Mouse (Mus musculus): ENCODE data around the gene Speer4f1. TPM values are rescaled to one million over a fixed set of nuclear protein-coding genes. Genes with fewer than 3 reads are reported as not detected.
A peak's percentile ranks its signal among the peaks of the same experiment; 100 is the strongest.
"Not testable (repeated sequence)": the region's sequence is repeated elsewhere in the genome, so short reads cannot be mapped to it uniquely, and the experiment has no call there.

Speer4f1 gene
- polyA plus RNA-seq, 1 experiment from 2014 or later, result not detected

GRCm38 (mm10) chr5:17454952-17455586 is 20.8 kb upstream of the Speer4f1 start:
- H3K9me3 ChIP-seq (ENCODE audit: low read length), result no peaks in the 10 kb centered on the region
- TF ChIP-seq EP300 (IDR thresholded peaks at IDR 0.05; ENCODE audit: low read depth) (no peak), CTCF (IDR thresholded peaks at IDR 0.05; ENCODE audit: low read depth) (no peak)
- 70% methylated on average over 6 of the region's 6 CpGs for WGBS (ENCODE audit: insufficient replicate concordance)
- no peaks in the 10 kb centered on the region for H3K4me1 ChIP-seq (ENCODE audit: insufficient read depth)
- no peaks in the 10 kb centered on the region for H3K27me3 ChIP-seq (ENCODE audit: insufficient read depth, low read length)
- H3K27ac ChIP-seq (ENCODE audit: low read depth), result no peak overlapping the region
- no peak for DNase-seq
- no peak overlapping the region for H3K4me2 ChIP-seq (ENCODE audit: low read depth, low read length)
- H3K4me3 ChIP-seq (ENCODE audit: low read depth, low read length), result no peak overlapping the region
- no peaks in the 10 kb centered on the region for H3K36me3 ChIP-seq (replicated peaks; ENCODE audit: insufficient read depth, low read length)
- no peak for ATAC-seq
- H3K9ac ChIP-seq (replicated peaks), result no peak overlapping the region

DNA sequence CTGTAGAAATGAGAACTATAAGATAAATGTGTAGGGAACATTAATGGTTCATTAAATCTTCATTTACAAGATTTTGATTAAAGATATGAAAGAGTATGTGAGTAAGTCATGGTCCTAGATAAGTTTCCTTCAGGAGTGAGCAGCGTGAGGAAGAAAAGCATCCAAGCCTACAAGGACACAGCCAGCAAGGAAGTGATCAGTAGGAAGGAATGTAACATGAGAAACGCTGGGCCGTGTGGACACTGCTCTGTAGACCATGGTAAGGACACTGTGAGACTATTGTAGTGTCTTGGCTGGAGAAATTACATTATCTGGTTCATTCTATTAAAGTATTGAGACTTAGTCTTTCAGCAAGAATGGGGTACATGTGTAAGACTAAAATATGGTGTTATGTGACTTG is 19.2 kb upstream of the Speer4f1 start:
- H3K27me3 ChIP-seq (ENCODE audit: insufficient read depth, low read length), result no peaks in the 10 kb centered on the region
- 61% methylated on average over 3 of the region's 3 CpGs for WGBS (ENCODE audit: insufficient replicate concordance)
- H3K9ac ChIP-seq (replicated peaks), result no peak overlapping the region
- no peaks in the 10 kb centered on the region for H3K36me3 ChIP-seq (replicated peaks; ENCODE audit: insufficient read depth, low read length)
- ATAC-seq, result no peak
- DNase-seq, result no peak
- no peaks in the 10 kb centered on the region for H3K4me1 ChIP-seq (ENCODE audit: insufficient read depth)
- TF ChIP-seq CTCF (IDR thresholded peaks at IDR 0.05; ENCODE audit: low read depth) (no peak), EP300 (IDR thresholded peaks at IDR 0.05; ENCODE audit: low read depth) (no peak)
- H3K4me3 ChIP-seq (ENCODE audit: low read depth, low read length), result no peak overlapping the region
- no peak overlapping the region for H3K4me2 ChIP-seq (ENCODE audit: low read depth, low read length)
- no peak overlapping the region for H3K27ac ChIP-seq (ENCODE audit: low read depth)
- no peaks in the 10 kb centered on the region for H3K9me3 ChIP-seq (ENCODE audit: low read length)

DNA sequence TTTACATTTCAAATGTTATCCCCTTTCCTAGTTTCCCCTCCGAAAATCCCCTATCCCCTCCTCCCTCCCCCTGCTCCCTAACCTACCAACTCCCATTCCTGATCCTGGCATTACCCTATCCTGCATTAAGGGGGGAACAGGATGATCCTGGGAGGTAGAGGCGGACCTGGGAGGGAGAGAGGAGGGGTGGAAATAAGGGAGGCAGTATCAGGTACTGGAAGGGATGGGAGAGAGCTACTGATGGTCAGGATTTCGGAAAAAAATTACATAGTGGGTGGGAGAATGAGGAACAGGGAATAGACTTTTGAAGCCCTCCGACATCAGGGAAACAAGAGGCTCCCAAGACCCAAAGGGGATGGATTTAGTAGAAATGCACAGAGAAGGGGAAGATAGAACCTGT is 7.8 kb upstream of the Speer4f1 start:
- H3K27me3 ChIP-seq (ENCODE audit: insufficient read depth, low read length); H3K4me2 ChIP-seq (ENCODE audit: low read depth, low read length); H3K4me3 ChIP-seq (ENCODE audit: low read depth, low read length); H3K9me3 ChIP-seq (ENCODE audit: low read length); H3K36me3 ChIP-seq (replicated peaks; ENCODE audit: insufficient read depth, low read length); H3K4me1 ChIP-seq (ENCODE audit: insufficient read depth); ATAC-seq; H3K27ac ChIP-seq (ENCODE audit: low read depth); H3K9ac ChIP-seq (replicated peaks): not testable (repeated sequence)
- peak; percentile 20 for DNase-seq
- 72% methylated on average over 4 of the region's 4 CpGs for WGBS (ENCODE audit: insufficient replicate concordance)

GRCm38 (mm10) chr5:17476476-17476875 is 578 bp downstream of the Speer4f1 start:
- no peak for TF ChIP-seq EP300 (IDR thresholded peaks at IDR 0.05; ENCODE audit: low read depth)
- TF ChIP-seq CTCF (IDR thresholded peaks at IDR 0.05; ENCODE audit: low read depth), result no peak
- H3K4me2 ChIP-seq (ENCODE audit: low read depth, low read length), result no peak overlapping the region
- H3K9ac ChIP-seq (replicated peaks), result no peak overlapping the region
- H3K36me3 ChIP-seq (replicated peaks; ENCODE audit: insufficient read depth, low read length), result no peaks in the 10 kb centered on the region
- WGBS (ENCODE audit: insufficient replicate concordance), result 42% methylated on average over 1 of the region's 1 CpGs
- H3K27me3 ChIP-seq (ENCODE audit: insufficient read depth, low read length), result no peaks in the 10 kb centered on the region
- no peaks in the 10 kb centered on the region for H3K4me1 ChIP-seq (ENCODE audit: insufficient read depth)
- no peak overlapping the region for H3K27ac ChIP-seq (ENCODE audit: low read depth)
- ATAC-seq, result no peak
- no peak for DNase-seq
- H3K4me3 ChIP-seq (ENCODE audit: low read depth, low read length), result no peak overlapping the region
- no peaks in the 10 kb centered on the region for H3K9me3 ChIP-seq (ENCODE audit: low read length)

DNA sequence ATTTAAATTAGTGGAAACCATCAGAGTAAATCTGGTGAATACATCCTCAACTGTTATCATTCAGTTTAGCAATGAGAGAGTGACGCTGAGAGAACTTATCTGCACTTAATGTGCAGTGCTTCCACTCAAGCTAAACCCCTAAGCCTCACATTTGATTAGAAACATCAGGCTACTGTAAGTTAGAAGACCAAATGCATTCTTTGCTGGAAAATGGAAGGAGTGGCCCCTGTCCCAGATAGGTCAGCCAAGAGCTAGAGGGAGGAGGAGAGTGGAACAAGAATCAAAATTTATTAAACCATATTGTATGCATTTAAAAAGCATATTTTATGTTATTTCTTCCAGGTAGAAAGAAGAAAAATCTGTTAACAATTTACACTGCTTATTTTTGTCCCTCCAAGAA is 14.0 kb downstream of the Speer4f1 start:
- Histone ChIP-seq H3K27me3 (ENCODE audit: insufficient read depth, low read length) (no peaks in the 10 kb centered on the region), H3K4me3 (ENCODE audit: low read depth, low read length) (no peak overlapping the region), H3K27ac (ENCODE audit: low read depth) (no peak overlapping the region), H3K4me2 (ENCODE audit: low read depth, low read length) (no peak overlapping the region), H3K4me1 (ENCODE audit: insufficient read depth) (no peaks in the 10 kb centered on the region), H3K9ac (replicated peaks) (no peak overlapping the region), H3K9me3 (ENCODE audit: low read length) (no peaks in the 10 kb centered on the region), H3K36me3 (replicated peaks; ENCODE audit: insufficient read depth, low read length) (no peaks in the 10 kb centered on the region)
- no peak for TF ChIP-seq CTCF (IDR thresholded peaks at IDR 0.05; ENCODE audit: low read depth)
- TF ChIP-seq EP300 (IDR thresholded peaks at IDR 0.05; ENCODE audit: low read depth), result no peak
- WGBS (ENCODE audit: insufficient replicate concordance), result 62% methylated on average over 1 of the region's 1 CpGs
- ATAC-seq (no peak), DNase-seq (no peak)

- H3K4me1 ChIP-seq (ENCODE audit: insufficient read depth), result no peaks in the 10 kb centered on the region
- no peak overlapping the region for H3K4me3 ChIP-seq (ENCODE audit: low read depth, low read length)
- TF ChIP-seq CTCF (IDR thresholded peaks at IDR 0.05; ENCODE audit: low read depth) (no peak), EP300 (IDR thresholded peaks at IDR 0.05; ENCODE audit: low read depth) (no peak)
- ATAC-seq (no peak), DNase-seq (no peak)
- no peak overlapping the region for H3K9ac ChIP-seq (replicated peaks)
- no peaks in the 10 kb centered on the region for H3K36me3 ChIP-seq (replicated peaks; ENCODE audit: insufficient read depth, low read length)
- no peaks in the 10 kb centered on the region for H3K27me3 ChIP-seq (ENCODE audit: insufficient read depth, low read length)
- H3K4me2 ChIP-seq (ENCODE audit: low read depth, low read length), result no peak overlapping the region
- 70% methylated on average over 2 of the region's 2 CpGs for WGBS (ENCODE audit: insufficient replicate concordance)
- no peak overlapping the region for H3K27ac ChIP-seq (ENCODE audit: low read depth)
- no peaks in the 10 kb centered on the region for H3K9me3 ChIP-seq (ENCODE audit: low read length)
Observed at GRCm38 (mm10) chr5:17495616-17496015, 19.7 kb downstream of the Speer4f1 start.

- ATAC-seq, result no peak
- H3K27ac ChIP-seq (ENCODE audit: low read depth), result no peak overlapping the region
Observed at GRCm38 (mm10) chr5:17496650-17497049, 20.8 kb downstream of the Speer4f1 start.

More at GRCm38 (mm10) chr5:17496650-17497049, 20.8 kb downstream of the Speer4f1 start:
- WGBS (ENCODE audit: insufficient replicate concordance), result 80% methylated on average over 5 of the region's 5 CpGs
- no peak overlapping the region for H3K4me2 ChIP-seq (ENCODE audit: low read depth, low read length)
- no peaks in the 10 kb centered on the region for H3K4me1 ChIP-seq (ENCODE audit: insufficient read depth)
- no peak overlapping the region for H3K4me3 ChIP-seq (ENCODE audit: low read depth, low read length)
- H3K27me3 ChIP-seq (ENCODE audit: insufficient read depth, low read length), result no peaks in the 10 kb centered on the region
- no peaks in the 10 kb centered on the region for H3K36me3 ChIP-seq (replicated peaks; ENCODE audit: insufficient read depth, low read length)
- TF ChIP-seq EP300 (IDR thresholded peaks at IDR 0.05; ENCODE audit: low read depth) (no peak), CTCF (IDR thresholded peaks at IDR 0.05; ENCODE audit: low read depth) (no peak)
- H3K9me3 ChIP-seq (ENCODE audit: low read length), result no peaks in the 10 kb centered on the region
- no peak overlapping the region for H3K9ac ChIP-seq (replicated peaks)
- DNase-seq, result no peak

Measured in liver, postnatal 0 days (tissue).